In the genomic region with DNA sequence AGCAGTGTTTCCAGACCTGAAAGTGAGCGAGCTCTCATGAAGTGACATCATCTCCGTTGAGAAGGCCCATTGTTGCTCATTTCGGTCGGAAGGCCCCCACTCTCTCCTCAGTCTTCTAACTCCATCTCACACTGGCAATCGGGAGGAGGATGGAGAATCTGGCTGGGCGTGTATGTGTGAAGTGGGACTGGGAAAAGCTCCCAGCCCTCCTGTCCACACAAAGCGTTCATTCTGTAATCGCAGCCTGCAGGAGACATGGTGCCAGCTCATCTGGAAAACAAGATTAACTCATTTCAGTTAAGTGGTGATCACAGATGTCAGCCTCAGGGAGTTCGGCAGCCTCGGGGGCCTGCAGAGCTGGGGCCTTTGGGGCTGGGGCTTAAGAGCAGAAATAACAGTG, we compare ENCODE assay signal across 11 mouse cellular contexts.
DNase-seq lines count a peak whose midpoint lies in the region; ATAC-seq lines count a peak whose summit lies in the region.
"Had no signal": no experiment of that assay in that cellular context is flagged by ENCODE, and none has a peak within 500 bp of the region (broad histone marks: within the 10 kb centered on the region; RNA-seq: fewer than 3 reads in every experiment).

No protein-coding gene starts in this region.

- H3K4me2 ChIP-seq in heart, embryonic 12.5 days, result no peak overlapping the region
- H3K4me2 ChIP-seq in midbrain, embryonic 11.5 days, result no peak overlapping the region
- H3K4me2 ChIP-seq: limb, embryonic 13.5 days had no signal

- peaks cover 18% of the 10 kb centered on the region for H3K4me1 ChIP-seq in heart, embryonic 10.5 days
- H3K4me1 ChIP-seq in heart, embryonic 12.5 days (replicated peaks), result peaks cover 7% of the 10 kb centered on the region
- H3K4me1 ChIP-seq in midbrain, embryonic 11.5 days (ENCODE audit: control insufficient read depth, insufficient read depth, low read length), result peaks cover 12% of the 10 kb centered on the region

- no peak overlapping the region for H3K27ac ChIP-seq in heart, embryonic 10.5 days
- no peak overlapping the region for H3K27ac ChIP-seq in heart, embryonic 12.5 days (ENCODE audit: poor library complexity, severe bottlenecking)
- no peak overlapping the region; the same call in 1 of the 2 replicates for H3K27ac ChIP-seq in midbrain, embryonic 11.5 days (ENCODE audit: low read depth, low read length)
- H3K27ac ChIP-seq: limb, embryonic 13.5 days had no signal

- ATAC-seq in heart, embryonic 12.5 days (ENCODE audit: insufficient number of reproducible peaks, low FRiP score), result no peak
- peak; percentile 74 for ATAC-seq in midbrain, embryonic 11.5 days (ENCODE audit: low FRiP score)

- H3K36me3 ChIP-seq in heart, embryonic 10.5 days, result no peaks in the 10 kb centered on the region
- H3K36me3 ChIP-seq in heart, embryonic 12.5 days, result no peaks in the 10 kb centered on the region
- H3K36me3 ChIP-seq in midbrain, embryonic 11.5 days (ENCODE audit: control insufficient read depth, insufficient read depth, low read length), result no peaks in the 10 kb centered on the region
- H3K36me3 ChIP-seq: limb, embryonic 13.5 days had no signal

- H3K27me3 ChIP-seq in heart, embryonic 10.5 days (ENCODE audit: insufficient read depth, poor library complexity, severe bottlenecking), result peaks cover 7% of the 10 kb centered on the region; the same call in 1 of the 2 replicates
- H3K27me3 ChIP-seq in heart, embryonic 12.5 days (replicated peaks), result no peaks in the 10 kb centered on the region
- peaks cover 13% of the 10 kb centered on the region; the same call in 1 of the 2 replicates for H3K27me3 ChIP-seq in midbrain, embryonic 11.5 days (ENCODE audit: control insufficient read depth, insufficient read depth, low read length)

- H3K4me3 ChIP-seq in heart, embryonic 10.5 days, result no peak overlapping the region
- H3K4me3 ChIP-seq in heart, embryonic 12.5 days, result no peak overlapping the region
- no peak overlapping the region for H3K4me3 ChIP-seq in midbrain, embryonic 11.5 days (ENCODE audit: low read depth, low read length)
- H3K4me3 ChIP-seq: limb, embryonic 13.5 days had no signal

- H3K9me3 ChIP-seq in heart, embryonic 10.5 days, result no peaks in the 10 kb centered on the region
- H3K9me3 ChIP-seq in heart, embryonic 12.5 days (replicated peaks), result no peaks in the 10 kb centered on the region
- no peaks in the 10 kb centered on the region for H3K9me3 ChIP-seq in midbrain, embryonic 11.5 days (ENCODE audit: control insufficient read depth, low read length)
- H3K9me3 ChIP-seq: limb, embryonic 13.5 days had no signal

- peak; percentile 76 for DNase-seq in heart, embryonic 10.5 days (ENCODE audit: low spot score)
- DNase-seq in embryo, embryonic 10.5 days (ENCODE audit: low spot score), result peak; percentile 61
- DNase-seq in frontal cortex, postnatal 14 days (ENCODE audit: low spot score in 2 of 2), result peak; percentile 6 to 7
- DNase-seq in midbrain, embryonic 11.5 days (ENCODE audit: low spot score, missing footprints), result peak; percentile 91
- no peak for DNase-seq in urinary bladder, postnatal 10 days (ENCODE audit: low spot score)
- DNase-seq in cerebellum, postnatal 36 days, result no peak
- no peak for DNase-seq in spleen, postnatal 10 days (ENCODE audit: low spot score in 2 of 2)
- DNase-seq: cerebellum, adult 11 months; gastrocnemius, postnatal 10 days had no signal

- WGBS in heart, embryonic 10.5 days, result 15% methylated on average over 10 of the region's 10 CpGs
- 19% methylated on average over 10 of the region's 10 CpGs for WGBS in heart, embryonic 12.5 days
- WGBS in midbrain, embryonic 11.5 days, result 5% methylated on average over 10 of the region's 10 CpGs

- no peak overlapping the region for H3K9ac ChIP-seq in heart, embryonic 12.5 days
- no peak overlapping the region for H3K9ac ChIP-seq in midbrain, embryonic 11.5 days (ENCODE audit: low read length)
- H3K9ac ChIP-seq: limb, embryonic 13.5 days had no signal

Comparison
In these comparisons a context has a peak if more than half of its experiments do, and no peak if none do; other contexts are left out.
1. DNase-seq: peak in heart, embryonic 10.5 days (single experiment), embryo, embryonic 10.5 days (single experiment), frontal cortex, postnatal 14 days (2 of 2) and midbrain, embryonic 11.5 days (single experiment); none in urinary bladder, postnatal 10 days (single experiment), cerebellum, postnatal 36 days (0 of 2) and spleen, postnatal 10 days (0 of 2).